Mouse (Mus musculus) left cerebral cortex, adult 2 months (tissue): ENCODE results near the gene Chchd5. TPM values are rescaled to one million over a fixed set of nuclear protein-coding genes. Genes with fewer than 3 reads are reported as not detected.
A peak's percentile ranks its signal among the peaks of the same experiment; 100 is the strongest.

Experiments
- DNase-seq, 2 experiments: peaks; one replicate each; pipeline ENCODE4 v3.0.0; 2021 to 2022; ENCODE audit warnings: low spot score in 2 of 2, mixed read lengths in 1 of 2; ENCODE audit errors: extremely low spot score in 1 of 2
- H3K27ac ChIP-seq: fragments of 200-600 bp; 2 replicates; pipeline ENCODE4 v1.8.1; 2022
- H3K4me3 ChIP-seq: fragments of 200-600 bp; 2 replicates; pipeline ENCODE4 v1.8.1; 2022
- CTCF ChIP-seq: fragments of 200-600 bp; IDR thresholded peaks from 2 replicates; pipeline ENCODE4 v1.8.1; 2022; ENCODE audit warnings: antibody characterized with exemption, mild to moderate bottlenecking, moderate library complexity
- intact Hi-C: fragments of 180-260 bp; cut with DNase I; formaldehyde crosslinking; loops from one replicate; pipeline ENCODE4 v1.15.1; 2025
- total RNA-seq, 2 experiments: library from RNA; stranded (reverse); gene quantifications; 2 replicates each; pipeline ENCODE4 v1.2.3; 2021

Chchd5 gene
- total RNA-seq, 2 experiments from 2014 or later: 10.2 to 12.2 TPM

GRCm38 (mm10) chr2:129183561-129184031, 54.1 kb downstream of the Chchd5 start:
- intact Hi-C loops: loop anchor here (1.0 to 2.0 kb wide), 2 partner anchors 43 to 49 kb away; no protein-coding TSS in a partner anchor
- DNase-seq: peak; percentile 34 to 62
- H3K4me3 ChIP-seq: no peak overlapping the region
- no peak for TF ChIP-seq CTCF
- peak overlapping the region; percentile 51 for H3K27ac ChIP-seq

Other genes with a start within 250 kb of the Chchd5 start
- 1 to 10 TPM; 6.8 to 7.1 TPM for gene Zc3h8, start 185.6 kb upstream of the Chchd5 start, total RNA-seq
- gene Zc3h6, start 162.3 kb upstream of the Chchd5 start, total RNA-seq: 10 to 100 TPM; 14.4 to 19.8 TPM
- gene Gm10762, start 162.0 kb upstream of the Chchd5 start, total RNA-seq: 1 to 10 TPM; 5.0 to 5.4 TPM
- under 1 TPM in 1 of 2 experiments, not detected in 1; 0.25 TPM for gene Vinac1, start 81.5 kb upstream of the Chchd5 start, total RNA-seq
- 10 to 100 TPM; 64.0 to 70.2 TPM for gene Ttl, start 63.8 kb upstream of the Chchd5 start, total RNA-seq
- 10 to 100 TPM; 23.5 to 27.7 TPM for gene Polr1b, start 28.7 kb upstream of the Chchd5 start, total RNA-seq
- gene Slc20a1, start 69.1 kb downstream of the Chchd5 start, total RNA-seq: 100 to 1,000 TPM; 161 to 164 TPM
- under 1 TPM; 0.59 to 0.63 TPM for gene Ckap2l, start 167.5 kb downstream of the Chchd5 start, total RNA-seq
- under 1 TPM; 0.44 to 0.50 TPM for gene Il1a, start 180.3 kb downstream of the Chchd5 start, total RNA-seq
- gene Il1b, start 241.4 kb downstream of the Chchd5 start, total RNA-seq: 1 to 10 TPM in 1 of 2 experiments, under 1 TPM in 1; 0.42 to 1.1 TPM